Comparison of ENCODE assay signal across 21 mouse cellular contexts in the genomic region with DNA sequence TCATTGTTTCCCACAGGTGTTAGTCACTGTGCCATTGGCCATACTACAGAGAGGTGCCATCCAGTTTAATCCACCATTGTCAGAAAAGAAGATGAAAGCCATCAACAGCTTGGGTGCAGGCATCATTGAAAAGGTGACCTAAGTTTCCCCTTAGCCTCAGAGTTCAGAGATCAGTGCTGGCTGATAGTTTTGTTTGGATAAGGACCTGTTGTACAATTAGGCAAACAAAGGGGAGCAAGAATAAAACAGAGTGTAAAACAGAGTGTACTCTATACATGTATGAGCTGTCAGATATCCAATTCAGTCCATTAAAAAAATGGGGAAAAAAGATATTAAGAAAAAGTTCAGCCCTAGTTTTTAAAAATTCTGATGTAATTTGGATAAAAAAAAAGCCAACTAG. TPM values are rescaled to one million over a fixed set of nuclear protein-coding genes. Genes with fewer than 3 reads are reported as not detected.
DNase-seq lines count a peak whose midpoint lies in the region; ATAC-seq and TF ChIP-seq lines count a peak whose summit lies in the region.
"Had no signal": no experiment of that assay in that cellular context is flagged by ENCODE, and none has a peak within 500 bp of the region (broad histone marks: within the 10 kb centered on the region; RNA-seq: fewer than 3 reads in every experiment).

No protein-coding gene starts in this region.

- H3K27ac ChIP-seq in forebrain, embryonic 10.5 days: no peak overlapping the region
- H3K27ac ChIP-seq in forebrain, embryonic 14.5 days (ENCODE audit: low read depth, low read length): no peak overlapping the region
- H3K27ac ChIP-seq in liver, adult 2 months (replicated peaks; ENCODE audit: insufficient read depth, low read depth, low read length): peak overlapping the region; percentile 33
- H3K27ac ChIP-seq in liver, embryonic 12.5 days: no peak overlapping the region
- H3K27ac ChIP-seq in liver, embryonic 16.5 days (ENCODE audit: low read length): no peak overlapping the region; the same call in 1 of the 2 replicates
- no peak overlapping the region for H3K27ac ChIP-seq in stomach, postnatal 0 days (replicated peaks)
- no peak overlapping the region for H3K27ac ChIP-seq in midbrain, embryonic 13.5 days
- H3K27ac ChIP-seq: forebrain, embryonic 15.5 days; heart, embryonic 13.5 days; hindbrain, embryonic 10.5 days; hindbrain, embryonic 13.5 days had no signal

- no peak for TF ChIP-seq EP300 in stomach, postnatal 0 days (optimal IDR thresholded peaks at IDR 0.05)

- H3K4me3 ChIP-seq in forebrain, embryonic 10.5 days: no peak overlapping the region
- no peak overlapping the region for H3K4me3 ChIP-seq in forebrain, embryonic 14.5 days (ENCODE audit: low read depth, low read length)
- H3K4me3 ChIP-seq in liver, adult 2 months (ENCODE audit: insufficient read depth, low read depth, low read length): no peak overlapping the region
- no peak overlapping the region for H3K4me3 ChIP-seq in liver, embryonic 12.5 days
- H3K4me3 ChIP-seq in liver, embryonic 16.5 days (ENCODE audit: low read depth, low read length): no peak overlapping the region
- no peak overlapping the region for H3K4me3 ChIP-seq in stomach, postnatal 0 days (ENCODE audit: low read depth, low read length)
- H3K4me3 ChIP-seq in midbrain, embryonic 13.5 days (replicated peaks): no peak overlapping the region
- H3K4me3 ChIP-seq: forebrain, embryonic 15.5 days; heart, embryonic 13.5 days; hindbrain, embryonic 10.5 days; hindbrain, embryonic 13.5 days had no signal

- H3K4me2 ChIP-seq in forebrain, embryonic 14.5 days (ENCODE audit: low read length): no peak overlapping the region
- no peak overlapping the region for H3K4me2 ChIP-seq in liver, embryonic 12.5 days
- H3K4me2 ChIP-seq in liver, embryonic 16.5 days (ENCODE audit: low read depth, low read length): no peak overlapping the region
- no peak overlapping the region for H3K4me2 ChIP-seq in stomach, postnatal 0 days (replicated peaks; ENCODE audit: low read depth)
- H3K4me2 ChIP-seq in midbrain, embryonic 13.5 days (replicated peaks): no peak overlapping the region
- H3K4me2 ChIP-seq: forebrain, embryonic 15.5 days; heart, embryonic 13.5 days; hindbrain, embryonic 13.5 days had no signal

- no peaks in the 10 kb centered on the region for H3K4me1 ChIP-seq in forebrain, embryonic 10.5 days
- H3K4me1 ChIP-seq in forebrain, embryonic 14.5 days (ENCODE audit: control insufficient read depth, insufficient read depth, low read length): no peaks in the 10 kb centered on the region
- peaks cover 9% of the 10 kb centered on the region for H3K4me1 ChIP-seq in liver, adult 2 months (ENCODE audit: control insufficient read depth, insufficient read depth, low read length)
- no peaks in the 10 kb centered on the region for H3K4me1 ChIP-seq in liver, embryonic 12.5 days
- peaks cover 5% of the 10 kb centered on the region; the same call in 1 of the 2 replicates for H3K4me1 ChIP-seq in liver, embryonic 16.5 days (ENCODE audit: control insufficient read depth, low read depth, low read length)
- no peaks in the 10 kb centered on the region for H3K4me1 ChIP-seq in stomach, postnatal 0 days (replicated peaks; ENCODE audit: control insufficient read depth, insufficient read depth)
- H3K4me1 ChIP-seq in midbrain, embryonic 13.5 days (replicated peaks): no peaks in the 10 kb centered on the region
- H3K4me1 ChIP-seq: forebrain, embryonic 15.5 days; heart, embryonic 13.5 days; hindbrain, embryonic 10.5 days; hindbrain, embryonic 13.5 days had no signal

- no peak overlapping the region for H3K9ac ChIP-seq in forebrain, embryonic 14.5 days (ENCODE audit: low read length)
- no peak overlapping the region for H3K9ac ChIP-seq in liver, adult 2 months (ENCODE audit: low read depth, low read length)
- no peak overlapping the region for H3K9ac ChIP-seq in liver, embryonic 12.5 days
- H3K9ac ChIP-seq in liver, embryonic 16.5 days (ENCODE audit: low read depth, low read length): no peak overlapping the region
- no peak overlapping the region for H3K9ac ChIP-seq in stomach, postnatal 0 days (ENCODE audit: low read length)
- H3K9ac ChIP-seq in midbrain, embryonic 13.5 days (replicated peaks): no peak overlapping the region
- H3K9ac ChIP-seq: forebrain, embryonic 15.5 days; heart, embryonic 13.5 days; hindbrain, embryonic 13.5 days had no signal

- no peaks in the 10 kb centered on the region for H3K9me3 ChIP-seq in forebrain, embryonic 10.5 days
- H3K9me3 ChIP-seq in forebrain, embryonic 14.5 days (replicated peaks; ENCODE audit: control insufficient read depth, low read length): no peaks in the 10 kb centered on the region
- no peaks in the 10 kb centered on the region; the same call in 1 of the 2 replicates for H3K9me3 ChIP-seq in liver, embryonic 12.5 days (replicated peaks)
- 0 out of 2 replicates have a peak, but pooled peaks cover 2% of the 10 kb centered on the region for H3K9me3 ChIP-seq in liver, embryonic 16.5 days (replicated peaks; ENCODE audit: control insufficient read depth, low read length)
- no peaks in the 10 kb centered on the region for H3K9me3 ChIP-seq in stomach, postnatal 0 days (ENCODE audit: control insufficient read depth, low read length)
- H3K9me3 ChIP-seq in midbrain, embryonic 13.5 days: 0 out of 2 replicates have a peak, but pooled peaks cover 5% of the 10 kb centered on the region
- H3K9me3 ChIP-seq: forebrain, embryonic 15.5 days; hindbrain, embryonic 10.5 days; hindbrain, embryonic 13.5 days had no signal

- peak; percentile 3 for DNase-seq in forebrain, embryonic 10.5 days (ENCODE audit: extremely low spot score, low spot score)
- DNase-seq in forebrain, embryonic 14.5 days (ENCODE audit: low spot score): no peak
- DNase-seq in liver, adult 2 months (ENCODE audit: extremely low read depth, low read depth, low spot score): peak; percentile 88
- no peak for DNase-seq in stomach, postnatal 0 days (ENCODE audit: low spot score)
- DNase-seq in heart, postnatal 25 days (ENCODE audit: low spot score): no peak
- DNase-seq: adrenal gland, adult 8-10 months; adrenal gland, postnatal 25 days; cerebellum, adult 18-20 months; cerebellum, adult 9-10 months; cerebellum, postnatal 14 days; gastrocnemius, postnatal 25 days; heart, adult 18-20 months; heart, postnatal 14 days had no signal

- intact Hi-C loops in heart, postnatal 25 days (cut with DNase I): no loop called here

- no peak for ATAC-seq in forebrain, embryonic 14.5 days
- no peak for ATAC-seq in liver, embryonic 12.5 days
- ATAC-seq in liver, embryonic 16.5 days (ENCODE audit: low read depth): peak; percentile 79
- 0 out of 2 replicates have a peak, but pooled peaks have one; percentile 18 for ATAC-seq in stomach, postnatal 0 days (ENCODE audit: low FRiP score, low TSS enrichment)
- no peak for ATAC-seq in midbrain, embryonic 13.5 days
- ATAC-seq: activated CD4-positive, CD25-positive, alpha-beta regulatory T cell, adult 4 months; forebrain, embryonic 15.5 days had no signal

- H3K36me3 ChIP-seq in forebrain, embryonic 10.5 days (replicated peaks): peaks cover 77% of the 10 kb centered on the region
- peaks cover 74% of the 10 kb centered on the region for H3K36me3 ChIP-seq in forebrain, embryonic 14.5 days (ENCODE audit: control insufficient read depth, insufficient read depth, low read length)
- peaks cover 26% of the 10 kb centered on the region for H3K36me3 ChIP-seq in liver, adult 2 months (ENCODE audit: control insufficient read depth, insufficient read depth, low read length)
- H3K36me3 ChIP-seq in liver, embryonic 12.5 days: peaks cover 23% of the 10 kb centered on the region
- 0 out of 2 replicates have a peak, but pooled peaks cover 3% of the 10 kb centered on the region for H3K36me3 ChIP-seq in liver, embryonic 16.5 days (ENCODE audit: control insufficient read depth, insufficient read depth)
- peaks cover 12% of the 10 kb centered on the region for H3K36me3 ChIP-seq in stomach, postnatal 0 days (ENCODE audit: control insufficient read depth, insufficient read depth, low read length)
- H3K36me3 ChIP-seq in midbrain, embryonic 13.5 days: peaks cover 95% of the 10 kb centered on the region

- no peaks in the 10 kb centered on the region for H3K79me2 ChIP-seq in liver, adult 2 months (ENCODE audit: control insufficient read depth, insufficient read depth, low read length)

- no peak for TF ChIP-seq CTCF in liver, adult 2 months (IDR thresholded peaks at IDR 0.05; ENCODE audit: low read depth, low read length)
- TF ChIP-seq CTCF in stomach, postnatal 0 days (IDR thresholded peaks at IDR 0.05; ENCODE audit: low read depth): no peak

- no peak for TF ChIP-seq POLR2A in liver, adult 2 months (IDR thresholded peaks at IDR 0.05; ENCODE audit: extremely low read depth, insufficient read depth, low read length)

- no peaks in the 10 kb centered on the region for H3K27me3 ChIP-seq in forebrain, embryonic 10.5 days (ENCODE audit: poor library complexity, severe bottlenecking)
- no peaks in the 10 kb centered on the region for H3K27me3 ChIP-seq in forebrain, embryonic 14.5 days (replicated peaks; ENCODE audit: control insufficient read depth, insufficient read depth, low read length)
- no peaks in the 10 kb centered on the region for H3K27me3 ChIP-seq in liver, adult 2 months (ENCODE audit: control insufficient read depth, insufficient read depth, low read length)
- H3K27me3 ChIP-seq in liver, embryonic 12.5 days (replicated peaks): no peaks in the 10 kb centered on the region
- no peaks in the 10 kb centered on the region for H3K27me3 ChIP-seq in liver, embryonic 16.5 days (ENCODE audit: control insufficient read depth, insufficient read depth, low read depth, low read length)
- no peaks in the 10 kb centered on the region for H3K27me3 ChIP-seq in stomach, postnatal 0 days (ENCODE audit: control insufficient read depth, insufficient read depth, low read length)
- no peaks in the 10 kb centered on the region for H3K27me3 ChIP-seq in midbrain, embryonic 13.5 days
- H3K27me3 ChIP-seq: forebrain, embryonic 15.5 days; heart, embryonic 13.5 days; hindbrain, embryonic 13.5 days had no signal

RNA-seq across cellular contexts. Expression of gene Dek, which starts 28.6 kb away (rescaled TPM):
- polyA plus RNA-seq in forebrain, embryonic 10.5 days (2016; fragmentation: Nextera tagmentation; extraction: Ambion mirVana): 434 and 448 TPM in 2 replicates
- polyA plus RNA-seq in forebrain, embryonic 14.5 days (2014; fragmentation: Nextera tagmentation; extraction: Ambion mirVana): 119 and 140 TPM in 2 replicates
- 24.8 and 27.7 TPM in 2 replicates for total RNA-seq in liver, adult 2 months (2014; rRNA removed)
- polyA plus RNA-seq in liver, adult 2 months (2012; rRNA removed): 14.1 and 15.5 TPM in 2 replicates
- polyA plus RNA-seq in liver, embryonic 12.5 days (2016; fragmentation: Nextera tagmentation; extraction: Ambion mirVana): 421 and 461 TPM in 2 replicates
- 294 and 338 TPM in 2 replicates for polyA plus RNA-seq in liver, embryonic 16.5 days (2015; fragmentation: Nextera tagmentation; extraction: Ambion mirVana)
- 114 and 133 TPM in 2 replicates for polyA plus RNA-seq in stomach, postnatal 0 days (2015; fragmentation: Nextera tagmentation; extraction: Ambion mirVana)
- polyA plus RNA-seq in midbrain, embryonic 13.5 days (2015; fragmentation: Nextera tagmentation; extraction: Ambion mirVana): 186 and 197 TPM in 2 replicates
- total RNA-seq in heart, postnatal 25 days (2021): 10 to 100 TPM; 30.5 to 37.1 TPM

RNA-seq across cellular contexts. Expression of gene Tpmt, which starts 32.8 kb away (rescaled TPM):
- polyA plus RNA-seq in forebrain, embryonic 10.5 days (2016; fragmentation: Nextera tagmentation; extraction: Ambion mirVana): 29.9 and 32.0 TPM in 2 replicates
- 25.1 and 29.1 TPM in 2 replicates for polyA plus RNA-seq in forebrain, embryonic 14.5 days (2014; fragmentation: Nextera tagmentation; extraction: Ambion mirVana)
- total RNA-seq in liver, adult 2 months (2014; rRNA removed): 33.0 and 45.4 TPM in 2 replicates
- polyA plus RNA-seq in liver, adult 2 months (2012; rRNA removed): 13.9 and 18.9 TPM in 2 replicates
- 10.0 and 10.1 TPM in 2 replicates for polyA plus RNA-seq in liver, embryonic 12.5 days (2016; fragmentation: Nextera tagmentation; extraction: Ambion mirVana)
- polyA plus RNA-seq in liver, embryonic 16.5 days (2015; fragmentation: Nextera tagmentation; extraction: Ambion mirVana): 11.5 and 13.1 TPM in 2 replicates
- 10.0 and 10.2 TPM in 2 replicates for polyA plus RNA-seq in stomach, postnatal 0 days (2015; fragmentation: Nextera tagmentation; extraction: Ambion mirVana)
- 30.0 and 32.3 TPM in 2 replicates for polyA plus RNA-seq in midbrain, embryonic 13.5 days (2015; fragmentation: Nextera tagmentation; extraction: Ambion mirVana)
- total RNA-seq in heart, postnatal 25 days (2021): 1 to 10 TPM; 4.9 to 6.0 TPM

RNA-seq across cellular contexts. Expression of gene Kdm1b, which starts 34.1 kb away (rescaled TPM):
- 15.8 and 17.7 TPM in 2 replicates for polyA plus RNA-seq in forebrain, embryonic 10.5 days (2016; fragmentation: Nextera tagmentation; extraction: Ambion mirVana)
- 19.7 and 21.2 TPM in 2 replicates for polyA plus RNA-seq in forebrain, embryonic 14.5 days (2014; fragmentation: Nextera tagmentation; extraction: Ambion mirVana)
- total RNA-seq in liver, adult 2 months (2014; rRNA removed): 17.5 and 21.1 TPM in 2 replicates
- 7.4 and 9.3 TPM in 2 replicates for polyA plus RNA-seq in liver, adult 2 months (2012; rRNA removed)
- polyA plus RNA-seq in liver, embryonic 12.5 days (2016; fragmentation: Nextera tagmentation; extraction: Ambion mirVana): 4.1 and 4.8 TPM in 2 replicates
- polyA plus RNA-seq in liver, embryonic 16.5 days (2015; fragmentation: Nextera tagmentation; extraction: Ambion mirVana): 3.7 and 3.8 TPM in 2 replicates
- 10.1 and 11.1 TPM in 2 replicates for polyA plus RNA-seq in stomach, postnatal 0 days (2015; fragmentation: Nextera tagmentation; extraction: Ambion mirVana)
- polyA plus RNA-seq in midbrain, embryonic 13.5 days (2015; fragmentation: Nextera tagmentation; extraction: Ambion mirVana): 20.6 and 22.3 TPM in 2 replicates
- total RNA-seq in heart, postnatal 25 days (2021): 10 to 100 TPM in 1 of 2 experiments, 1 to 10 TPM in 1; 8.2 to 10.4 TPM

RNA-seq across cellular contexts. Expression of gene Rnf144b, which starts 45.1 kb away (rescaled TPM):
- polyA plus RNA-seq in forebrain, embryonic 10.5 days (2016; fragmentation: Nextera tagmentation; extraction: Ambion mirVana): 0.59 and 0.66 TPM in 2 replicates
- polyA plus RNA-seq in forebrain, embryonic 14.5 days (2014; fragmentation: Nextera tagmentation; extraction: Ambion mirVana): 0.88 and 0.91 TPM in 2 replicates
- total RNA-seq in liver, adult 2 months (2014; rRNA removed): 19.4 and 19.7 TPM in 2 replicates
- 18.8 and 20.2 TPM in 2 replicates for polyA plus RNA-seq in liver, adult 2 months (2012; rRNA removed)
- 0.61 and 0.68 TPM in 2 replicates for polyA plus RNA-seq in liver, embryonic 12.5 days (2016; fragmentation: Nextera tagmentation; extraction: Ambion mirVana)
- polyA plus RNA-seq in liver, embryonic 16.5 days (2015; fragmentation: Nextera tagmentation; extraction: Ambion mirVana): 2.4 and 2.5 TPM in 2 replicates
- polyA plus RNA-seq in stomach, postnatal 0 days (2015; fragmentation: Nextera tagmentation; extraction: Ambion mirVana): 3.7 and 4.0 TPM in 2 replicates
- polyA plus RNA-seq in midbrain, embryonic 13.5 days (2015; fragmentation: Nextera tagmentation; extraction: Ambion mirVana): 0.48 and 0.59 TPM in 2 replicates
- 10 to 100 TPM; 14.8 to 20.8 TPM for total RNA-seq in heart, postnatal 25 days (2021)

Comparison
In these comparisons a context has a peak if more than half of its experiments do, and no peak if none do; other contexts are left out.
1. DNase-seq: peak in forebrain, embryonic 10.5 days (single experiment) and liver, adult 2 months (single experiment); none in forebrain, embryonic 14.5 days (single experiment), stomach, postnatal 0 days (single experiment) and heart, postnatal 25 days (single experiment).
2. ATAC-seq: peak in liver, embryonic 16.5 days (single experiment) and stomach, postnatal 0 days (single experiment); none in forebrain, embryonic 14.5 days (single experiment), liver, embryonic 12.5 days (single experiment) and midbrain, embryonic 13.5 days (single experiment).